Comparison of ENCODE assay signal across 21 mouse cellular contexts in genomic region chr3:59097421-59097820, GRCm38 (mm10). TPM values are rescaled to one million over a fixed set of nuclear protein-coding genes. Genes with fewer than 3 reads are reported as not detected.
DNase-seq lines count a peak whose midpoint lies in the region; ATAC-seq and TF ChIP-seq lines count a peak whose summit lies in the region.
"Had no signal": no experiment of that assay in that cellular context is flagged by ENCODE, and none has a peak within 500 bp of the region (broad histone marks: within the 10 kb centered on the region; RNA-seq: fewer than 3 reads in every experiment).

No protein-coding gene starts in this region.

- peaks cover 2% of the 10 kb centered on the region; the same call in 1 of the 2 replicates for H3K4me1 ChIP-seq in liver, adult 2 months (ENCODE audit: control insufficient read depth, insufficient read depth, low read length)
- peaks cover 0 to 5% of the 10 kb centered on the region in 2 experiments; a peak in 3 of 4 replicates for H3K4me1 ChIP-seq in liver, embryonic 14.5 days (replicated peaks; ENCODE audit: control insufficient read depth in 2 of 2, insufficient read depth in 2 of 2, low read length in 1 of 2)
- H3K4me1 ChIP-seq: embryonic facial prominence, embryonic 15.5 days; forebrain, embryonic 10.5 days; limb, embryonic 13.5 days had no signal

- peak; percentile 45 for ATAC-seq in liver, embryonic 14.5 days (ENCODE audit: insufficient read depth)

- H3K79me2 ChIP-seq in liver, adult 2 months (ENCODE audit: control insufficient read depth, insufficient read depth, low read length), result no peaks in the 10 kb centered on the region

- H3K4me3 ChIP-seq in liver, adult 2 months (ENCODE audit: insufficient read depth, low read depth, low read length), result no peak overlapping the region
- H3K4me3 ChIP-seq in liver, embryonic 14.5 days (ENCODE audit: insufficient read depth in 1 of 2, low read depth in 2 of 2, low read length in 2 of 2), result no peak overlapping the region
- H3K4me3 ChIP-seq: embryonic facial prominence, embryonic 15.5 days; forebrain, embryonic 10.5 days; limb, embryonic 13.5 days had no signal

- peaks cover 3% of the 10 kb centered on the region; the same call in 1 of the 2 replicates for H3K36me3 ChIP-seq in liver, adult 2 months (ENCODE audit: control insufficient read depth, insufficient read depth, low read length)
- H3K36me3 ChIP-seq in liver, embryonic 14.5 days (replicated peaks; ENCODE audit: control insufficient read depth, insufficient read depth, low read depth), result no peaks in the 10 kb centered on the region
- H3K36me3 ChIP-seq: embryonic facial prominence, embryonic 15.5 days; forebrain, embryonic 10.5 days; limb, embryonic 13.5 days had no signal

- no peaks in the 10 kb centered on the region for H3K9me3 ChIP-seq in liver, embryonic 14.5 days (ENCODE audit: control insufficient read depth, low read length)
- H3K9me3 ChIP-seq: embryonic facial prominence, embryonic 15.5 days; forebrain, embryonic 10.5 days; limb, embryonic 13.5 days had no signal

- TF ChIP-seq POLR2A in liver, adult 2 months (IDR thresholded peaks at IDR 0.05; ENCODE audit: extremely low read depth, insufficient read depth, low read length), result no peak

- no peak for TF ChIP-seq CTCF in liver, adult 2 months (IDR thresholded peaks at IDR 0.05; ENCODE audit: low read depth, low read length)
- no peak for TF ChIP-seq CTCF in liver, embryonic 14.5 days (IDR thresholded peaks at IDR 0.05; ENCODE audit: low read depth)

- 24% methylated on average over 6 of the region's 6 CpGs for WGBS in liver, adult 2 months
- WGBS in liver, embryonic 14.5 days (ENCODE audit: insufficient replicate concordance), result 51% methylated on average over 6 of the region's 6 CpGs

- peak; percentile 14 for DNase-seq in adrenal gland, postnatal 10 days
- DNase-seq in adrenal gland, adult 18-20 months (ENCODE audit: low spot score in 2 of 2), result no peak
- DNase-seq in liver, adult 2 months (ENCODE audit: extremely low read depth, low read depth, low spot score), result peak; percentile 90
- no peak for DNase-seq in liver
- no peak for DNase-seq in liver, embryonic 14.5 days (ENCODE audit: low read depth in 3 of 3, low spot score in 3 of 3)
- peak; percentile 47 for DNase-seq in retina, embryonic 14.5 days (ENCODE audit: low spot score)
- DNase-seq in frontal cortex, postnatal 10 days (ENCODE audit: low spot score in 2 of 2), result no peak
- DNase-seq in spleen, adult 18-20 months, result no peak
- DNase-seq: cerebellum, adult 9-11 months; heart, postnatal 36 days; kidney, adult 18-20 months; kidney, postnatal 14 days; layer of hippocampus, adult 9-11 months; right cerebral cortex, postnatal 14 days; thymus, postnatal 14 days had no signal

- H3K9ac ChIP-seq in liver, adult 2 months (ENCODE audit: low read depth, low read length), result no peak overlapping the region
- H3K9ac ChIP-seq in liver, embryonic 14.5 days (replicated peaks), result no peak overlapping the region
- H3K9ac ChIP-seq: embryonic facial prominence, embryonic 15.5 days; limb, embryonic 13.5 days had no signal

- H3K27me3 ChIP-seq in liver, adult 2 months (ENCODE audit: control insufficient read depth, insufficient read depth, low read length), result no peaks in the 10 kb centered on the region
- H3K27me3 ChIP-seq in liver, embryonic 14.5 days (ENCODE audit: control insufficient read depth, insufficient read depth, low read length), result no peaks in the 10 kb centered on the region
- H3K27me3 ChIP-seq: embryonic facial prominence, embryonic 15.5 days; limb, embryonic 13.5 days had no signal

- no peak overlapping the region for H3K4me2 ChIP-seq in liver, embryonic 14.5 days (ENCODE audit: low read depth)
- H3K4me2 ChIP-seq: embryonic facial prominence, embryonic 15.5 days; limb, embryonic 13.5 days had no signal

- TF ChIP-seq EP300 in liver, embryonic 14.5 days (IDR thresholded peaks at IDR 0.05; ENCODE audit: low read depth), result no peak

- no peak overlapping the region for H3K27ac ChIP-seq in liver, adult 2 months (replicated peaks; ENCODE audit: insufficient read depth, low read depth, low read length)
- no peak overlapping the region for H3K27ac ChIP-seq in liver, embryonic 14.5 days
- H3K27ac ChIP-seq: embryonic facial prominence, embryonic 15.5 days; forebrain, embryonic 10.5 days; limb, embryonic 13.5 days; stomach, postnatal 0 days had no signal

RNA-seq across cellular contexts. Expression of gene Gpr171, which starts 4.2 kb away (rescaled TPM):
- total RNA-seq in adrenal gland, postnatal 10 days (2021), result under 1 TPM; 0.76 to 0.87 TPM
- under 1 TPM; 0.40 to 0.64 TPM for total RNA-seq in adrenal gland, adult 18-20 months (2021)
- 0.28 and 0.40 TPM in 2 replicates for total RNA-seq in liver, adult 2 months (2014; rRNA removed)
- 0.09 TPM in 1 of 2 replicates, not detected in the other for polyA plus RNA-seq in liver, adult 2 months (2012; rRNA removed)
- polyA plus RNA-seq in liver, embryonic 14.5 days (2012; rRNA removed), result 0.25 and 0.32 TPM in 2 replicates
- polyA plus RNA-seq in liver, embryonic 14.5 days (2014; fragmentation: Nextera tagmentation; extraction: Ambion mirVana), result 0.67 and 1.0 TPM in 2 replicates
- total RNA-seq: MEL; midbrain, postnatal 0 days had no signal

RNA-seq across cellular contexts. Expression of gene P2ry14, which starts 56.0 kb away (rescaled TPM):
- total RNA-seq in adrenal gland, postnatal 10 days (2021), result 10 to 100 TPM; 10.7 to 11.4 TPM
- 10 to 100 TPM; 17.2 to 17.9 TPM for total RNA-seq in adrenal gland, adult 18-20 months (2021)
- 2.1 and 2.3 TPM in 2 replicates for total RNA-seq in liver, adult 2 months (2014; rRNA removed)
- polyA plus RNA-seq in liver, adult 2 months (2012; rRNA removed), result 0.77 and 1.2 TPM in 2 replicates
- polyA plus RNA-seq in liver, embryonic 14.5 days (2012; rRNA removed), result 2.5 TPM in 2 replicates
- 3.6 and 4.1 TPM in 2 replicates for polyA plus RNA-seq in liver, embryonic 14.5 days (2014; fragmentation: Nextera tagmentation; extraction: Ambion mirVana)

Comparison
In these comparisons a context has a peak if more than half of its experiments do, and no peak if none do; other contexts are left out.
1. DNase-seq: peak in adrenal gland, postnatal 10 days (single experiment), liver, adult 2 months (single experiment) and retina, embryonic 14.5 days (single experiment); none in adrenal gland, adult 18-20 months (0 of 2), liver (single experiment), liver, embryonic 14.5 days (0 of 3), frontal cortex, postnatal 10 days (0 of 2) and spleen, adult 18-20 months (0 of 2).